Mouse (Mus musculus) lung, postnatal 4 days (tissue): Measurements from ENCODE around the gene Lrrc4.
A peak's percentile ranks its signal among the peaks of the same experiment; 100 is the strongest.

ENCODE experiments used
- DNase-seq, 2 experiments: peaks; one replicate each; pipeline ENCODE4 v3.0.0; 2021

Lrrc4 gene

DNA sequence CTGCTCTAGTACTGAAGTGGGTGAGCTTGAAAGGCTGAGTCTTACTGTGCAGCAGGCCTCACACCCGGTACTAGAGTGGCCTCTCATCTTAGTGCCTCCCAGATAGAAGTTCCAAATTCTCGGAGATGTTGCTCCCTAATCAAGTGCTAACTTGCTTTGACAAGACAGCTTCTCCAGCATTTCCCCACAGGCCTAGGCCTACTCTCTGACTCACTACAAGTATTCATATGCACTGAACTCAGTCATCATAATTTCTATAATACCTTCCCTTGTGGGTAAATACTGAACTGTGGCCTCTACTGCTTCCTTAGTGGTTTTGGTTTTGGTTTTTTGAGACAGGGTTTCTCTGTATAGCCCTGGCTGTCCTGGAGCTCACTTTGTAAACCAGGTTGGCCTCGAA is 8.2 kb downstream of the Lrrc4 start:
- DNase-seq = no peak

DNA sequence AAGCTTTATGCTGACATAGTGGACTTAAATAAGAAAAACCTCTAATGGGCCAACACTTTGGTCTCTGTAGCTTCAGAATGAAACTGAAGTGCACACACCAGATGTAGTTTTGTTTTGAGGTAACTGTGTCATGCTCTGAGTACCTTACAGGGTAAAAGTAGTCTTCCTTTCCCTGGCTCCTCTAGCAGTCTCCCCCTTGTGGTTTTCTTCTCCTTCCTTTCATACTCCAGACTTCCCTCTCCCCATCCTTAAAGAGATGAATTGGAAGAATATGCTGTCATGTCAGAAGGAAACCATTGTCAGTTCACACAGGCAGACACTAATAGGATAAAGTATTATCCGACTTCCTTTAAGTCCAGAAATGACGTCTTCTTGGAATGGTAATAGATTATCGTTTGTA is 9.3 kb downstream of the Lrrc4 start:
- DNase-seq = no peak

DNA sequence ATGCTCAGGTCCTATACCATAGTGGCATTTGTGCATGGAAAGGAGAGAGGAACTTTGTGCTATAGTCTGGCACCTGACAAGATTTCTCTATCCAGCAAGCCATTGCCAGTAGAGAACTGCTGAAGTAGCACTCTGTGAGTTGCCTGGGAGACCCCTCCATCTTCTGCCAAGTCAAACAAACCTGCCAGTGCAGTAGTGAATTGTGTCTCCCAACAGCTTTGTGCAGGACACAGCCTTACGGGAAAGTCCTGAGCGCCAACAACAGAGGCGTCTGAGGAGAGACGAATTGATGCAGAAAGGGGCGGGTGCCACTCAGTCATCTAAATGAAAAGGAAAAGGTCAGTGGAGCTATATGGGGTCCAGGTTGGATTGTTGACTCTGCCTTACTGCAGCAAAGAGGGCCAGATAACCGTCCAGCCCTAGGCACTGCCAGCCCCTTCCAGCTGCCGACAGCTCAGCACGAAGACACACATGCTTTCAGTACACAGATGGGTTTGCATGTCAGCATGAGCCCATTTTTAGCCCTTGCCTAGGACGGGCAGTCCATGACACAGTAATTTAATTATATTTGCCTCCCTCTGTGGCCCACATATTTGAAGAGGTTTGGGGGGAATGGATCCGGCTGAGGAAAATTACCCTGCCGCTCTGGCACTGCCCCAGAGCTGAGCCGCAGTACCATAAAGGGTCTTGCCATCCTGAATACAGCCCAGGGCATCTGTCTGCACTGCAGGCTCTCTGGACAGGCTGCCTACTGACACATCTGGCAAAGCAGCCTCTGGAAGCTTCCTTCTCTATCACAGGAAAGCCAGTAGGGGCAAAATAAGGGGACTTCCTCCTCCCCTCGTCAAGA is 11.8 kb downstream of the Lrrc4 start:
- no peak for DNase-seq

DNA sequence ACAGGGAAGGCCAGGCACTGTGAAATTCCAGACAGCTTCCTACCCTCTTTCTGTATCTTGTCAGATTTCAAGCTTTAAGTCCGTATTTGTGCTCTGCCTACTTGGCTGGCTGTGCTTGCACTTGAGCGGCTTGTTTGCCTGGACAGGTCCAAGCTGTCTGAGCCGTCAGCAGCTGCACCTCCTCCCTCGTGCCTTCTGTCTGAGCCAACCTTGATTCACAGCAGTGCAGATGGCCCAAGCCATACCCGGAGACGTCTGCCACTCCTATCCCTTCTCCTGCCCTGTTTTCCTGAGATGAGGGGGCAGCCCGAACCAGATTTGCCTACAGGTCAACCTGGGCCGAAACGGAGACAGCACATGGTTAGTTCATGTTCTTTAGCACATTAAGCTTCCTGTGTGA is 14.5 kb downstream of the Lrrc4 start:
- DNase-seq = peak; percentile 14 to 60

DNA sequence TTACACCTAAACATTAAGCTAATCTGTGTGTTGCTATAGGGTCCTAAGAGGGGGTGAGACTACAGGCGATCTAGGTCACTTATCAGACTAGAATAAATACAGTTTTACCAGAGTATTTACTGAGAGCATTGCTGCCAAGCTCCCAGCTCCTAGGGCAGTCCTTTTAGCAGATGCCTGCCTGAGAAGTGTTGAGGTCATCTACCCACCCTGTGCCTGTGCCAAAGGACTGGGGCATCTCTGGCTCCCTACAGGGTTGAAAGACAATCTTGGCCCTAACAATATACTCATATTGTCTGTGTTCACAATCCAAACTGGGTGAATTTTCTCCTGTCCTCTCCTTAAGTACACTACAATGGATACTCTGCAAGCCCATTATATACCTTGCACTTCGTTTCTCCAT is 16.7 kb downstream of the Lrrc4 start:
- no peak for DNase-seq

DNA sequence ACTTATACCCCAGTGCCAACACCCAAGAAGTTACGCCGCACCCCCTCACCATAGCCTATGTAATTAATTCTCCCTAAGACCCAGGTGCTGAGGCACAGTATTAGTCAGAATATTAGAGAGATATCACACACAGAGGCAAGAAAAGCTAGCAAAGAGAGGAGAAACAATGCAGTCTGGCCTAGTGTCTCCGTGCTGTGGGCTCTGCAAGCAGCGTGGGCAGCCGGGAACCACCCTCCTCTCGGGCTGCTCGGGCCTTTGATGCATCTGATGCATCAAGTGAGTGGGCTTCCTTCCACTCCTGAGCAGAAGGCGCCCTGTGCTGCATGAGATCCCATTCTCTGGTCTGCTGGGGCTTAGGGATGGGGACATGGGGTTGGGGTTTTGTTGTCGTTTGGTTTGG is 18.5 kb downstream of the Lrrc4 start:
- DNase-seq = no peak

DNA sequence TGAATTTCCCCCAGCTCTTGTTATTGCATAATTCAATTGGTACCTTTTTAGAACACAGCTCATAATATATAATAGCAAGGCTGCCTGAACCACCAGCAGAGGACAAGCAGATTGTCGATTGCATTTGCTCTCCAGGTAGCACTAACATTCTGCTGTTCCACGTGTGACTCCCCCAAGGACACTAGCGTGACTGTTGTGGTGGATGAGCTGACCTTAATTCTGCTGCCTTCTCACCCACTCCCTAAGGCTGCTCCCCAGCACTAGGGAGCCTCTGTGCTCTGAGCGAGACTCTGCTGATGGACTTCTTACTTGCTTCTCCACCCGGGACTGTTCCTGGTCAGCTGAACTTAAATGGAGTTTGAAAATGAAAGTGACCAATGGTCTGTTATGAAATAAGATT is 26.8 kb downstream of the Lrrc4 start:
- no peak for DNase-seq

DNA sequence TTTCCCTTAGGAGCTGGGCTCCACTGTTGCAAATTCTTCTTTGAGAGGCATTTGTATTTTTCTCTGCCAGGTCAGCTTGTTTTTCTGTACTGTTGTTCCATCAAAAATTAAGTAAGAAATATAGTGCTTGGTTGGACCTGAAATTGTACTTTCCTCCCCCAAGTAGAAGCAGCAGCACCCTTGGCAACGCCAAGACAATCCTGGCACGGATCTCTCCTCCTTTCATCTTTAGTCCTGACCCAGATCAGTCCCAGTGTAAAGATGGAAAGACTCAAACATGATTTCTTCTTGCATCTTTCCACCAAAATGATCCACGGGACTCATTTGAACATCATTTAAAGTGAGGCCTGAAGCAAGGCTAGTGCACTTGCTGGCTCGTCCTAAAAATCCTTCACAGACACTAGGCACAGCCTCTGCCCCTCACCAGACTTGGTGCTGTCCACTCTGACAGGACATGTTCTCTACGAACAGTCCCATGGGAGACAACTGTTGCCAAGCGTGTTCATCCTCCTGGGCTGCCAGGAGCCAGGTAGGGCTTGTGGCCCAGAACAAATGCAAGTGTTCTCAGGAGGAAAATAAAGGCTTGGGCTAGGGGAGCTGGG is 27.8 kb downstream of the Lrrc4 start:
- DNase-seq = no peak

DNA sequence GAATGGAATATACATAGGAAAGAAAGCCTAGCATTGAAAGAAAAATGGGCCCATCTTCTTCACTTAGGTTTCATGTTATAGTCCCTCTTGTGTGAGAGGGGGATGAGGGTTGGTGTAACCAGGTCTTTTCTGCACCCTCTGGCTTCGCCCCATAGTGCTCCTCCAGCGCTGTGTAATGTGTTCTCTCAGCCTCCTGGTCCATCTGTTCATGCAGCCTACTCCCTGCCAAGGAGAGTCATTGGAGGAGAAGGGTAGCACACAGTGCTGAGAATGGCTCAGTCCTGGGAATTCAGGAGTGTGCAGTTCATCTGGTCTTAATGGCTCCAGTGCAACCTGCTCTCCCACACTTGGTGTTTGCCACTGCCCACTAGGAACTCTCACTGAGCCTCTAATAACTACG is 30.6 kb downstream of the Lrrc4 start:
- no peak for DNase-seq

DNA sequence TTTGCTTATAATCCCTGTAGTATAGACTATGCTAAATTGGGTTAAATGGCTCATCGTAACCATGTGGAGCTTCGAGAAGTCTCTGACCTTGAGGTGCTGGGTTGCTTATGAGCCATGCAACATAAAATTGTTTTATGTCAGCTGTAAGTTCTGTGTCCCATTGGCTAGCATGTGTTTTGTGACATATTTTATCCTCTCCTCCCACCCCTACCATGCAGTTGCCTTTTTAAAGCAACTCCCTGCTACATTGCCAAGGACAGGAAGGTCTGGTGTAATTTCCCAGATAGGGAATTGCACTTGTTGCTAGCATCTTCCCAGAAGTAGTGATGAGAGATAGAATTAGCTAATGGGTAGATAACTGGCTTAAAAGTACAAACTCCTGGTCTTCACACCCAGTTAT is 31.7 kb downstream of the Lrrc4 start:
- DNase-seq = no peak

DNA sequence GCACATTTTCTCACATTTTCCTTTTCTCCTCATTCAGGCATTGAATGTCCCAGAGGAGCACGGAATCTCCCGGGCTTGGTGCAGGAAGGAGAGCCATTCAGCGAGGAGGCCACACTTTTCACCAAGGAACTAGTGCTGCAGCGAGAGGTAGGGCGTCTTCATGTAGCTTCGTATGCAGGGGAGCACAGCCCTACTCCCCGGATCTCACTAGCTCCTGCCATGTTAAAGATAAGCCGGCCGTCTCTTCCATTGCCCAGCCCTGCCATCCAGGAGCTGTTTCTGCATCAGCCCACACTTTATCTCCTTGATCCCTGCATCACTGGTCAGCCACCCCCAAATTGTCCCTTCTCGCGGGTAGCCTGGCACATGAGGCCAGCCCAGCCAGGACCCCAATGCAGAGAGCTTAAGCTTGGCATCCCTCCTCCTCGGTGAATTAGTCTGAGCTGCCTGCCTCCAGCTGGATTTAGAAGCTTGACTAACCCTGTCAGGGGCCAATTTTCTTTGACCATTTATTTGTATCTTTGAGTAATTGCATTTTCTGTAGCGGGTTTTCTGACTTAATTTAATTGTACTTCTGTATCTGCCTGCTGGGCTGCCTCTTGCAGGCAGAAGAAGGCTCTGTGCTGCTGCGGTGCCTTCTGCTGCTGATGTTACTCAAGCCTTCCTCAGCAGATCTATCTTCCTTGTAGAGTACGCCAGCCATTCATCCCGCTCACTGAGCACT is 35.6 kb downstream of the Lrrc4 start:
- DNase-seq = no peak

DNA sequence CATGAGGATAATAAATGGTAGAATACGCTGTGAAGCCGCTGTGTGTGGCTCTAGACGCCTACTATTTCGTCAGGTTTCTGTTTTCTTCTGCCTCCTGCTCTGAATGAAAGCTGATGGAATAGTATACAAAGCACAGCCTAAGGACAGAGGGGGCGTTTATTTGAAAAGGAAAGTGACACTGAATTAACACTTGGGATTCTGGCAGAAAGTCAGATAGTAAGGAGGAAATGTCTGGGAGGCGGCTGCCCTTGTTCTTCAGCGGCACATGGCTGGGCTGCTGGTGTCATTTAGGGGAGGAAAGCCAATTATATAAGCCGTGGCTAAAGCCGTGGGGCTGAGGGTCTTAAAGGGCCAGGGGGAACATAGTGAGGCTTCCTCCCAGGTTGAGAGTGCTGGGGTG is 36.2 kb downstream of the Lrrc4 start:
- DNase-seq = no peak

DNA sequence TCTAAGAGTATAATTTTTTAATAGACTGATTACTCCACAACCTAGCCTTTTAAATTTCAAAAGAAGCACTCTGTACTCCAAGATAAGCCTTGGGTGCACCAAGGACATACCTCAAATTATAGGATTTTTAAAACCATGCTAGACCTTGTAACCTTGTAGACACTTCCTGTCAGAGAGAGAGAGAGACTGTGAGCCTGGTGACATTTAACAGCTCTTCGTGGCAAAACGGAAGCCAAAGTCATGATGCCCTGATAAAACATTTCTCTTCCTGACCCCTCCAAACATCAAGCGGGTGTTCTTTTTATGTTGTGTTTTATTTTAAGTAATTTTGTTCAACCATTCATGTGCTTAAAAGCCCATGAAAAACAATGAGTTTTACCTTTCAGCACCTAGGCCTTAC is 39.7 kb downstream of the Lrrc4 start:
- DNase-seq = no peak

DNA sequence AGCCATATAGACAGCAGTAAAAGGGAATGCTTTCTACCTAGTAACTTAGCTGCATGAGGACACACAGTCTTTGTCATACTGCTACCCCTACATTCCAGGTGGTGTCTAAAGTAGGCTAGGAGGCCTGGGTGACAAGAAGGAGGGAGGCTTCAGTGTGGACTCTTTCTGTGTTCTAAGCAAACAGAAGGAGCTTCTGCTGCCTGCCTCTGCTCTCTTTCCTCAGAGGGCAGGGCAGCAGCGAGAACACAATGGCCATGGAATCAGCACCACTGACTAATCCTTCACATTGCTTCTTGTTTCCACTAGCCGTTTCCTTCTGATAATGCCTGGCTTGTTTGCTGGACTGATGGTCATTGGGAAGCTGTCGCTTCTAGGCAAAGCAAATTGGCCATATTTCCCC is 40.4 kb downstream of the Lrrc4 start:
- no peak for DNase-seq

DNA sequence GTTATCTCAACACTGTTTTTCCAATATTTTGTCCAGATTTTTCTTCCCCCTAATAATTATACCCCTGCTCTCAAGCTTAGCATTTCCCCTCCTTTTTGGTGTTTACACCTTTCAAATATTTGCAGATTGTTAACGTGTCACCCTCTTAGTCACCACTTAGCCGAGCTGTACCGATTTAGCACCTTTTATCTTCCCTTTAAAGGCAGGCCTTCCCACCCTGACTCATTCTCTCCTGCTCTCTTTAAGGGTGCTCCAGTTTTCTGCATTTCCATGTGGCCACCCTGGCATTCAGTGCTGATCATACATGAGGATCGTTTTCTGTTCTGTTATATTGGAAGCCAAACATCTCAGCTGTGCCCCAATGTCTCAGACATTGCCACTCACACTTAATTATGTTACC is 41.9 kb downstream of the Lrrc4 start:
- DNase-seq = no peak

DNA sequence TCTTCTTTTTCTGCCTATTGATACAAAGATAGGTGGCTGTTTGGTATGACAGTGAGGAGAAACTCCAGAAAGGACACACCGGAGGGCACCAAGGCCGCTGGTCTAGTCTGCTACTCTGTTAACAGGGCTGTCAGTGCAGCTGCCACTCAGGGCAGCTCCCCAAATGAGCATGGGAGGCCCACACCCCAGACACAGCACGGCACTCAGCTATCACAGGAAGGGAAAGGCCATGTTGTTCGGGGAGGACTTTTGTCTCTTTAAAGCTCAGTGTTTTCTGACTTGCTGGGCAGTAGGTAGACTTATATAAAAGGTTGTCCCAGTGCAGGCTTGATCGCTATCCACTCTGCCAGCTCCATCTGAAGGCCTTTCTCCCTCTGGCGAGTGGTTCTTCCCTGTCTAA is 44.4 kb downstream of the Lrrc4 start:
- DNase-seq = no peak

DNA sequence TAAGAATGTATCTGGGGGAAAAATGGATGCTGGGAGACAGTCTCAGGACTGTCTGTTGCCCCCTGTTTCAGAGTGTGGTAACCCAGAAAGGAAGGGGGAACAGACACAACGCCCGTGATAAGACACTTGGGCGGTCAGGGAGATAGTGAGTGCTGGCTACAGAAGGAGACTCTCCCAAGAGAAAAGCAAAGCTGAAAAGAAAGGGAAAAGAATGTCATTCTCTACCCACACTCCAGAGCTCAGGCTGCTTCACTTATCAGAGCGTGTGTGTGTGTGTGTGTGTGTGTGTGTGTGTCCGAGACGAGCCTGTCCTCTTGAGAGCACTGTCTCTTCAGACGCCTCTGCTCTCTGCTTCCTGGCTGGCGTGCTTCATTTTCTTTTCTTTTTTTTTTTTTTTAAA is 45.8 kb downstream of the Lrrc4 start:
- DNase-seq = no peak

DNA sequence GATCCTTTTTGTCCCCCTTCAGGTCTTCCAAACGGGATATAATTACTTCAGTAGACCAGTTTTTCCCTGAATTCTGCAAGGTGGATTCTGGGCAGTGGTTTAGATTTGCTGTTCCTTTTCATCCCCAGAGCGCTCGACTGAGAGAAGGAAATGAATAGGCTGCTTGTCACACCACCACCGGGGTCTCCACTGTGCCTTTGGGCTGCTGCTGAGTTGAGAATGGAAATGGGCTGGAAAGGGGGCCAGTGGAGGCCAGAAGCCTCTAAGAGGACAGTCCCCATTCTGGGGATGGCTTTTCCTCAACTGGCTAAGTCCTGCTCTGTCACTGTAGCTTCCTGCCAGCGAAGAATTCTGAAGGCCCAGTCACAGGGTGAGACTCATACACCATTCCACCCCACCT is 47.6 kb downstream of the Lrrc4 start:
- DNase-seq = no peak

DNA sequence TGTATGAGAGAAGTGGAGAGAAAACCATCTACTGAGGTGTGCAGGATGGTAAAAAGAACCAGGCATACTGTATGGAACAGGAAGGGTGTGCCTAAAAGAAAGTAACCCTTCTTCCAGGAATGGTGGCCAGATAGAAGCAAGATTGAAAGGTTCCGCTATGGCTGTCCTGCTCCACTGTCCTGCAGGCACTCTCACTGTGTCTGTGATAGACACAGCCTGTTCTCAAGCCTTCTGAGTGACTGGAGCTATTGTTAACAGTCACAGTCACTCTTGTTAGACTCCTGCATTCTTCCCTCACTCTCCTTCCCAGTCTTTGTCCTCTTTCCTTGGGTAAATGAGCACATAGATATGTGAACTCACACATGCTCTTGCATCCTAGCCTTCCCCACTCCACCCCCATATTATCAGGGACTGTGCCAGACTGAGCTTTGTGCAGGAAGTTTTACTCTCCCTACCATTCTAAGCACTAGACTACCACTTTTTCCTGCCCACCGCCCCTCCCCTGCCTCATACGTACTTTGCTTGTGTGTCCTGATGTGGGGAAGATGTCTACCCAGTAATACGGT is 48.4 kb downstream of the Lrrc4 start:
- DNase-seq = no peak

DNA sequence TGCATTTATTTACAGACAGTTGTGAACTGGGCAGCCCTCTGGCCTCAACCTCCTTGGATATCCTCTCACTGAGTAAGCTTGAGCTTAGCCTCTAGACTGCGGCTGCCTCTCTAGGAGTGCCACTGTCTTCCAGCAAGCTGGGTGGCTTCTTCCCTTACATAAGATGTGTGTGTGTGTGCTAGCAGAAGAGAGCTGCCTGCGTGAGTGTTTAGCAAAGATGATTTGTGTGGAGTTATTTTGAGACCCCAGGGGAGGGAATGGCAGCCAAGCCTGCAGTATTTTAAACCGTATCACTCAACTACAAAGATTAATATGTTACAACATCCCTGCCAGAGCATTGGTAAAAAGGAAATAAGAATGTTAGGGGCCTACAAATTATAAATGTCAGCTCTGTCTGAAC is 49.9 kb downstream of the Lrrc4 start:
- no peak for DNase-seq

DNA sequence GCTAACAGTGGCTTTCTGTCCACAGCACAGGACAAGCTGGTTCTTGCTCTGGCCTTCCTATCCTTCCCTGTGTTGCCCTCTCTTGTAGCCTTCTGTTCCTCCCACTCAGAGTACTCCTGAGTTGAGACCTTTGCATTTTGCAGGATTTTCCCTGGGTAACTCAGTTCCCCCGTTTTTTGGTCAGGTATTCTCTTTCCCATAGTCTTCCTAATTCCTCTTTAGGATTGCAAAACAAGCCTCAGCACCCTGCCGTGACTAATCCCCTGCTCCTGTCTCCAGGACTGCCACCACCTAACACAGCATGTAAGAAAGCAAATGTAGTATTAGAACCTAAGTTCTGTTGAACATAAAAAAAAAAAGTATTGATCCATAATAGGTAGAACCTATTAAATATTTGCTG is 60.2 kb downstream of the Lrrc4 start:
- DNase-seq = no peak

DNA sequence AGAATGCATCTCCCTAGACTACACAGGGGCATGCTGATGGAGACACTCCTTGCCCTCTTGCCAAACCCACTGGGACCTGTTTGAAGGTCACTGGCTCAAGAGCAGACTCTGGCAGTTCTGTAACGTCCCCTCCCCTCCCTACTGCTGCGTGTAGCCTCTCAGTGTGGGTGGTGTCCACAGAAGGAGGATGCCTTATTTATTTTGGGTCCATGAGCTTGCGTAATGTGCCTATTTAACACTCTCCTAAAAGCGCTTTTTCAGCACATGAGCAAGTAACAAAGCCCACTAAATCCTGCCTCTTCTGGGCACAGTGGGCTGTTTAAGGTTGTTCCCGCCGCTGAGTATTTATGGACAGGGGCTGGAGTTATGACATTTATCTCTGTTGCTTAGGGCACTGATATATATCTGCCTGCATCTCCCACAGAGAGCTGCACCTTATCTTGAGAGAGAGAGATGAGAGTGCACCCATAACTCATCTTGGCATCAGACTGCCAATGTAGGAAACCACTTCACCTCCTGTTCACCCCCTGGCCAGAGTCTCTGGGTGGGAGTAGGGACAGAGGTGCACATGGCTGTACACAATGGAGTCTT is 63.6 kb downstream of the Lrrc4 start:
- DNase-seq = no peak

DNA sequence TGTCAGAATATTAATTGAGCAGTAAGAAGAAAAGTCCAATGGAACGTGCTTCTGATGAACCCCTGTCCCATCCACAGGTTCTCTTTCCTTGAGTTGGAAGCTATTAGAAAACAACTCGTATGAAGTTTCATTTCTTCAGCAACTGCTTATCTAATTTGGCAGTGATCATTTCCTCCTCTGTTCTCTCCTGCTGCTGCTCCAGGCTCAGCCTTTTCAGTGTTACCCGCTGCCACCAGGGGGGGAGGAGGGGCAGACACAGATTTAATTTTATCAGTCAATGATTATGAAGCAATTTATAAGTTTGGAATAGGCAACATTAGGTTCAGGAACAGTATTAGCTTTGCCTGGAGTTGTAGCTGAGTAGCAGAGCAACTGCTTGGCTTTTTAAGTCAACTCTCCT is 64.9 kb downstream of the Lrrc4 start:
- no peak for DNase-seq
